Mouse (Mus musculus): Measurements from ENCODE around the gene Mlxip. TPM values are rescaled to one million over a fixed set of nuclear protein-coding genes. Genes with fewer than 3 reads are reported as not detected.

Gene Mlxip
- polyA plus RNA-seq, 1 experiment from 2014 or later = 29.1 TPM

DNA sequence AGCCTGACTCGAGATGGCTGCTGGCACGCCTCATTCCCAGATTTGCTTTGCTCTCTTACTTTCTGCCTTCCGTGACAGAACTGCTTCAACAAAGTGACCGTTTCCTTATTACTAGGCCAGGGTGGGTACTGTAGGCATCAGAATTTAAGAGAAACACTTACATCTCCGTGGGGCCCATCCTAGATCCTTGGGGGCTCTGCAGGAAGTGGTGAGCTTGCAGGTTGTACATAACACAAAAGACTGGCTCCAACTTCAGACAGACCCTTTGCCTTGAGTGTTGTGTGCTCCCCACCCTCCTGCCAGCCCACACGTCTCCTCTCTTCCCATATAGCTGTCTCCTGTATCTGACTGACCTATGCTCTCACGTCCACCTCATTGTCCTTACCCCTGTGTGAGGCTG is 57.3 kb downstream of the Mlxip start:
- H3K4me3 ChIP-seq (ENCODE audit: low read depth, low read length) = no peak overlapping the region
- H3K27ac ChIP-seq (ENCODE audit: low read depth) = no peak overlapping the region
- no peak for DNase-seq (ENCODE audit: low spot score)
- no peak overlapping the region for H3K9ac ChIP-seq (ENCODE audit: low read length)
- WGBS = 92% methylated on average over 7 of the region's 7 CpGs
- peaks cover 86% of the 10 kb centered on the region for H3K36me3 ChIP-seq (ENCODE audit: control insufficient read depth, insufficient read depth, low read length)
- no peak for ATAC-seq (replicated peaks; ENCODE audit: low FRiP score, low TSS enrichment, low read depth)
- no peaks in the 10 kb centered on the region for H3K4me1 ChIP-seq (replicated peaks; ENCODE audit: control insufficient read depth, insufficient read depth, low read length)
- no peak overlapping the region for H3K4me2 ChIP-seq (ENCODE audit: low read length)
- H3K9me3 ChIP-seq (ENCODE audit: control insufficient read depth, low read length) = no peaks in the 10 kb centered on the region
- no peaks in the 10 kb centered on the region for H3K27me3 ChIP-seq (replicated peaks; ENCODE audit: control insufficient read depth, insufficient read depth, low read length)

DNA sequence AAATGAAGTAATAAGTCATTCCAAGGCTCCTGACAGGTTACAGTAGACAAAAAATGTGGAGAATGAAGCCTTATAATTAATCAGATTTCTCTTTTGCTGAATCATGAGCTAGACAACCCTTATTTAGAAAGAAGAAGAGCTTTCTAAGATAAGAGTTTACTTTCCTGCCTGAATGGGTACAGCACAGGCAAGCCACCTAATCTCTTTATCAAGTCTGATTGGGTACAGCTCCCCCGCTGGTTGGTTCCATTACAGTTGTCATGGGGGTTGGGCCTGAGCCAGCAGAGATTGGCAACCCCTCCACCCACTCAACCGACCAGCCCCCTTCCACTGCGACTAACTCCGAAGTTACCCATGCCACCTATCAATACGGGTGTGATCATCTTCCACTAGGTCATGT is 66.8 kb downstream of the Mlxip start:
- no peaks in the 10 kb centered on the region for H3K9me3 ChIP-seq (ENCODE audit: control insufficient read depth, low read length)
- ATAC-seq (replicated peaks; ENCODE audit: low FRiP score, low TSS enrichment, low read depth) (no peak), DNase-seq (ENCODE audit: low spot score) (no peak)
- H3K36me3 ChIP-seq (ENCODE audit: control insufficient read depth, insufficient read depth, low read length) = peaks cover 7% of the 10 kb centered on the region; the same call in 1 of the 2 replicates
- 47% methylated on average over 5 of the region's 5 CpGs for WGBS
- no peaks in the 10 kb centered on the region for H3K27me3 ChIP-seq (replicated peaks; ENCODE audit: control insufficient read depth, insufficient read depth, low read length)
- H3K27ac ChIP-seq (ENCODE audit: low read depth) = no peak overlapping the region
- H3K4me2 ChIP-seq (ENCODE audit: low read length) = no peak overlapping the region
- no peak overlapping the region for H3K4me3 ChIP-seq (ENCODE audit: low read depth, low read length)
- H3K9ac ChIP-seq (ENCODE audit: low read length) = no peak overlapping the region
- no peaks in the 10 kb centered on the region for H3K4me1 ChIP-seq (replicated peaks; ENCODE audit: control insufficient read depth, insufficient read depth, low read length)

DNA sequence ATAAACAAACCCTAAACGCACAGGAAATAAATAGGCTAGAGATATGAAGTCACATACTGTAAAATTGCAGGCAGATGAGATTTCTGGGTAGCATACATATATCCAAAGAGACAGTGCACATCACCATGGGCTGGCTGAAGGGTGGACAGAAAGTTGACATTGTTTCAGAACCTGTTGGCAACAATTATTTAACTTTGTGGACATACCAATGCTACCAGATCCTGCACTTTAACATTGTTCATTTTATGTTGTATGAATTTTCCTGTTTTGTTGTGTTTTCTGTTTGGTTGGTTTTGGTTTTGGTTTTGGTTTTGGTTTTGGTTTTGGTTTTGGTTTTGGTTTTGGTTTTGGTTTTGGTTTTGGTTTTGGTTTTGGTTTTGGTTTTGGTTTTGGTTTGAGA is 70.0 kb downstream of the Mlxip start:
- Histone ChIP-seq H3K4me3 (ENCODE audit: low read depth, low read length) (no peak overlapping the region), H3K9ac (ENCODE audit: low read length) (no peak overlapping the region), H3K27me3 (replicated peaks; ENCODE audit: control insufficient read depth, insufficient read depth, low read length) (no peaks in the 10 kb centered on the region), H3K9me3 (ENCODE audit: control insufficient read depth, low read length) (no peaks in the 10 kb centered on the region), H3K4me1 (replicated peaks; ENCODE audit: control insufficient read depth, insufficient read depth, low read length) (no peaks in the 10 kb centered on the region), H3K36me3 (ENCODE audit: control insufficient read depth, insufficient read depth, low read length) (no peaks in the 10 kb centered on the region), H3K27ac (ENCODE audit: low read depth) (no peak overlapping the region), H3K4me2 (ENCODE audit: low read length) (no peak overlapping the region)
- 70% methylated on average over 1 of the region's 1 CpGs for WGBS
- ATAC-seq (replicated peaks; ENCODE audit: low FRiP score, low TSS enrichment, low read depth) (no peak), DNase-seq (ENCODE audit: low spot score) (no peak)

DNA sequence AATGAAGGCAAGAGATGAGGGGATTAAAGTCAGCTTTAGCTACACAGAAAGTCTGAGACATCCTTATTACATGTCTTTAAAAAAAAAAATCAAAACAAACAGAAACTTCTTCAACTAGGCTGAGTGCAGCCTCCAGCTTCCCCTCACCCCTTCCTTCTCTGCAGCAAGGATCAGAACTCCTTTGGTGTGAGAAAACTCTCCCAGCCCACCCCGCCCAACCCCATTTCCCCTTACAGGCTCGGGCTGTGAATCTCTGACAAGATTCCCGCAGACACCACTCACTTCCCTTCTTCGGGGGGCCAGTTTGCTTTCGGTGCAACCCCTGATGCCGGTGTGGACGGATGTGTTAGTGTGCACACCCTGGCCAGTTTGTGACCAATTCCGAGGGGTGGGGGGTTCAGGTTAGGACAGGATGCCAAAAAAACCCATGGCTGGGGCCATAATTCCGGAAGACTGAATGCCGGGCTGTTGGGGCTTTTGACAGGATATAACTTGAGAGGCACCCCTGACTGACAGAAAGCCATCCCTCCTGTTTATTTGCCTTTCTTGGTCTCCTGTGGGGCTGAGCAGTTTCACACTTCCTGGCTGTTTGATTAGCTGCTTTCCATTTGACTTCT is 76.3 kb downstream of the Mlxip start:
- Histone ChIP-seq H3K9me3 (ENCODE audit: control insufficient read depth, low read length) (no peaks in the 10 kb centered on the region), H3K9ac (ENCODE audit: low read length) (0 out of 2 replicates have a peak overlapping the region, but pooled peaks have one; percentile 27), H3K4me2 (ENCODE audit: low read length) (peak overlapping the region; percentile 45), H3K27me3 (replicated peaks; ENCODE audit: control insufficient read depth, insufficient read depth, low read length) (no peaks in the 10 kb centered on the region), H3K4me1 (replicated peaks; ENCODE audit: control insufficient read depth, insufficient read depth, low read length) (peaks cover 7% of the 10 kb centered on the region), H3K36me3 (ENCODE audit: control insufficient read depth, insufficient read depth, low read length) (no peaks in the 10 kb centered on the region), H3K27ac (ENCODE audit: low read depth) (no peak overlapping the region), H3K4me3 (ENCODE audit: low read depth, low read length) (peak overlapping the region; percentile 11; the same call in 1 of the 2 replicates)
- DNase-seq (ENCODE audit: low spot score) (no peak), ATAC-seq (replicated peaks; ENCODE audit: low FRiP score, low TSS enrichment, low read depth) (no peak)
- WGBS = 16% methylated on average over 10 of the region's 10 CpGs

DNA sequence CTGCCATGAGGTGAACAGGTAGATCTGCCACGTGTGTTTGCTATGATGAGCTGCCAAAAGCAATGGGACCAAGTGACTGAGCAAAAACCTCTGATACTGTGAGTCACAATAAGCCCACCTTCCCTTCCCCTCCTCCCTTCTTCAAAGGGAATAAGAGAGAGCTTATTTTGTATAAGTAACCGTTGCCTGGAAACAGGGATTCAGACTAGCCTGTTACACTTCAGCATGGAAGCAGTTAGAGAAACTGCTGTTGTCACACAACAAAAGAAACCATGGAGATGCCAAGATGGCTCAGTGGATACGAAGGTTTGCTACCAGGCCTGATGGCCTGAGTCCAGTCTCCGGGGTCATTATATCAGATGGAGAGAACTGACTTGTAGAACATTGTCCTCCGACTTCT is 79.2 kb downstream of the Mlxip start:
- H3K36me3 ChIP-seq (ENCODE audit: control insufficient read depth, insufficient read depth, low read length) = no peaks in the 10 kb centered on the region
- H3K4me1 ChIP-seq (replicated peaks; ENCODE audit: control insufficient read depth, insufficient read depth, low read length) = peaks cover 7% of the 10 kb centered on the region
- ATAC-seq (replicated peaks; ENCODE audit: low FRiP score, low TSS enrichment, low read depth) = no peak
- no peak overlapping the region for H3K9ac ChIP-seq (ENCODE audit: low read length)
- DNase-seq (ENCODE audit: low spot score) = no peak
- no peaks in the 10 kb centered on the region for H3K27me3 ChIP-seq (replicated peaks; ENCODE audit: control insufficient read depth, insufficient read depth, low read length)
- H3K4me2 ChIP-seq (ENCODE audit: low read length) = no peak overlapping the region
- no peak overlapping the region for H3K4me3 ChIP-seq (ENCODE audit: low read depth, low read length)
- H3K9me3 ChIP-seq (ENCODE audit: control insufficient read depth, low read length) = no peaks in the 10 kb centered on the region
- WGBS = 79% methylated on average over 5 of the region's 5 CpGs
- H3K27ac ChIP-seq (ENCODE audit: low read depth) = no peak overlapping the region

DNA sequence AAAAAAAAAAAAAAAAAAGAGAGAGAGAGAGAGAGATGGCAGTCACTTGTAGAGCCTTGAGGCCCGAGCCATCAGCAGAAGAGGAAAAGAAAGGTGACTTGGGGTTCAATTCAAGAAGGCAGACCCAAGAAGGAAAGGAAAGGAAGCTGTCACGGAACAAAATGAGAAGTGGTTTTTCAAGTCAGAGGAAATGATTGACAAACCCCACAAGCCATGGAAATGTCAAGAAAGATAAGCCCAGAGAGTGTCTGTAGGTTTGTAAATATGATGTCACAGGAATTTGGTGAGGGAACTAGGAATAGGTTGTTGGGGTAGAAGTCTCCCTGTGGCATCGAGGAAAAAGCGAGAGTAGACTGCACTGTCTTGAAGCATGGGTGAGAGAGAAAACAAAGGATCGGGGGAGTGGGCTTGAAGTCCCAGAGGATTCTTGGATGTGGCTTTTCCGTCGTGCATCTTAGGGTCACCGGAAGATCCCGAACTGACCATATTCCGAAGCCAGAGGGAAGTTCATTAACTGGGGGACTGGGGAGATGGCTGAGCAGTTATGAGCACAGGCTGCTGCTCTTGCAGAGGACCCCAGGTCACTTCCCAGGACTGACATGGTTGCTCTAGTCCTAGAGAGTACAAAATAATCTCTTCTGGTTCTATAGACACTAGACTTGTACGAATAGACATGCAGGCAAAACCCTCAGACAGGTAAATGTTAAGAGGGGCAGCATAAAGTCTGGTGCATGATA is 93.2 kb downstream of the Mlxip start:
- Histone ChIP-seq H3K27ac (ENCODE audit: low read depth) (no peak overlapping the region), H3K36me3 (ENCODE audit: control insufficient read depth, insufficient read depth, low read length) (no peaks in the 10 kb centered on the region), H3K4me1 (replicated peaks; ENCODE audit: control insufficient read depth, insufficient read depth, low read length) (no peaks in the 10 kb centered on the region), H3K9me3 (ENCODE audit: control insufficient read depth, low read length) (no peaks in the 10 kb centered on the region), H3K4me3 (ENCODE audit: low read depth, low read length) (no peak overlapping the region), H3K4me2 (ENCODE audit: low read length) (no peak overlapping the region), H3K9ac (ENCODE audit: low read length) (no peak overlapping the region), H3K27me3 (replicated peaks; ENCODE audit: control insufficient read depth, insufficient read depth, low read length) (no peaks in the 10 kb centered on the region)
- 85% methylated on average over 11 of the region's 11 CpGs for WGBS
- ATAC-seq (replicated peaks; ENCODE audit: low FRiP score, low TSS enrichment, low read depth) (no peak), DNase-seq (ENCODE audit: low spot score) (no peak)

DNA sequence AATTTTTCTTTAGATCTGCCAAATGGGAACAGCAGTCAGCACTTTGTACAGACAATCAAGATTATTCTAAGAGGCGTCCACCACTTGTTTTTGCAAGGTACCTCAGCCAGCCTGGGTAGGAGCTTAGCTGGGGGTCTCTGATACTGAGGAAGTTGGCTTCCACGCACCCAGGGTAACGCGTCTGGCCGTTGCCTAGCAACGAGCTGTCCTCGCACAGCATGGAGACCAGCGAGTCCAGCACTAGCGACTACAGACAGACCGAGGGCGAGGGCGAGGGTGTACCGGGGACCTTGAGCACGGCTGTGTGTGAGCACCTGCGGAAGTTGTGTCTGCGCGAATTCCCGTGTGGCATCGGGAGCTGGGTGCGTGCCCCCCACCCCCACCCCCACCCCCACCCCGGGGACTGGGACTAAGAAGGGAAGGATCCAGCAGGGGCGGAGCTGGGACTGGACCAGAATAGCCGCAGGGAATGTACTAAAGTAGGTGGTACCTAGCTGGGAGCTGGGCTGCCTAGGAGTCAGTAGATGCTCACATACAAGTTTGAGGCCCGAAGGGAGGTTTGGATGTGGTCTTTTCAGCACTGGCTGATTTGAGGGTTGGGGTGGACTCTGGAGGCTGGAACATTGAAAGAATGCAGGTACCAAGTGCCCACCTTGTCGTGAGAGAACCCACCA is 94.7 kb downstream of the Mlxip start, which contains the start of the genes Lrrc43 and Il31:
Lrrc43 (plus strand) TSS at position 194 of the 674 bp plus-strand sequence.
Il31 (minus strand) TSS at position 378 of the 674 bp plus-strand sequence.
- Histone ChIP-seq H3K27ac (ENCODE audit: low read depth) (no peak within 1 kb of the TSS), H3K27me3 (replicated peaks; ENCODE audit: control insufficient read depth, insufficient read depth, low read length) (no peaks in the 10 kb centered on the region), H3K4me1 (replicated peaks; ENCODE audit: control insufficient read depth, insufficient read depth, low read length) (no peaks in the 10 kb centered on the region), H3K9me3 (ENCODE audit: control insufficient read depth, low read length) (no peaks in the 10 kb centered on the region), H3K4me3 (ENCODE audit: low read depth, low read length) (no peak within 1 kb of the TSS), H3K9ac (ENCODE audit: low read length) (no peak within 1 kb of the TSS), H3K4me2 (ENCODE audit: low read length) (peak within 1 kb of the TSS; percentile 35), H3K36me3 (ENCODE audit: control insufficient read depth, insufficient read depth, low read length) (no peaks in the 10 kb centered on the region)
- ATAC-seq (replicated peaks; ENCODE audit: low FRiP score, low TSS enrichment, low read depth) (peak; percentile 32; the same call in 1 of the 2 replicates), DNase-seq (ENCODE audit: low spot score) (no peak)
- 12% methylated on average over 25 of the region's 25 CpGs for WGBS

DNA sequence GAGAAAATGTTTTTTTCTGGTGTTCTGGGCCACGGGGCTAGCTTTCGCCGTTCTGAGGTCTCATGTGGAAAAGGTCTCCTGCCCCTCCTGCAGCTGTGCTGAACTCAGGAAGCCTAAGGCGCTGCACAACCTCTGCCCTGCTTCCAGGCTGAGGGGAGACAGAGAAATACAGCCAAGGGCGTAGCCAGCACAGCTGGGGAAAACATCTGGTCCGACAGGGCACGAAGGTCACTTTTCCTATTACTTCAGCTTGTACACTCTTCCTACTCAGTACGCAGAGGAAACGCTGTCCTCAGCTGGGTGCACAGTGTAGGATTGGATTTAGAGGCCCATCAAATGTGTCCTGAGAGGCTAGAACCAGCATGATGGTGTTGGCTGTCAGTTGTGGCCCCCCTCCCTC is 95.3 kb downstream of the Mlxip start:
- Histone ChIP-seq H3K4me1 (replicated peaks; ENCODE audit: control insufficient read depth, insufficient read depth, low read length) (no peaks in the 10 kb centered on the region), H3K4me3 (ENCODE audit: low read depth, low read length) (no peak overlapping the region), H3K27me3 (replicated peaks; ENCODE audit: control insufficient read depth, insufficient read depth, low read length) (no peaks in the 10 kb centered on the region), H3K9me3 (ENCODE audit: control insufficient read depth, low read length) (no peaks in the 10 kb centered on the region), H3K9ac (ENCODE audit: low read length) (no peak overlapping the region), H3K4me2 (ENCODE audit: low read length) (no peak overlapping the region), H3K36me3 (ENCODE audit: control insufficient read depth, insufficient read depth, low read length) (no peaks in the 10 kb centered on the region), H3K27ac (ENCODE audit: low read depth) (no peak overlapping the region)
- DNase-seq (ENCODE audit: low spot score) = no peak
- no peak for ATAC-seq (replicated peaks; ENCODE audit: low FRiP score, low TSS enrichment, low read depth)
- 55% methylated on average over 9 of the region's 9 CpGs for WGBS
